In genomic region chr15:102146882-102147281, GRCm38 (mm10) we compare ENCODE assay signal across 8 mouse cellular contexts. TPM values are rescaled to one million over a fixed set of nuclear protein-coding genes. Genes with fewer than 3 reads are reported as not detected.
DNase-seq lines count a peak whose midpoint lies in the region; ATAC-seq and TF ChIP-seq lines count a peak whose summit lies in the region.

No protein-coding gene starts in this region.

- ATAC-seq in neural tube, embryonic 15.5 days (ENCODE audit: low FRiP score), result no peak

- no peak overlapping the region for H3K9ac ChIP-seq in neural tube, embryonic 15.5 days (replicated peaks)
- no peak overlapping the region for H3K9ac ChIP-seq in liver, adult 2 months (ENCODE audit: low read depth, low read length)

- TF ChIP-seq POLR2A in liver, adult 2 months (IDR thresholded peaks at IDR 0.05; ENCODE audit: extremely low read depth, insufficient read depth, low read length), result no peak

- H3K4me1 ChIP-seq in neural tube, embryonic 15.5 days, result peaks cover 9% of the 10 kb centered on the region; the same call in 1 of the 2 replicates
- H3K4me1 ChIP-seq in liver, adult 2 months (ENCODE audit: control insufficient read depth, insufficient read depth, low read length), result peaks cover 14% of the 10 kb centered on the region

- TF ChIP-seq CTCF in liver, adult 2 months (IDR thresholded peaks at IDR 0.05; ENCODE audit: low read depth, low read length), result peak; percentile 38; the same call in 1 of the 2 replicates

- H3K27me3 ChIP-seq in neural tube, embryonic 15.5 days (replicated peaks), result peaks cover 39% of the 10 kb centered on the region
- H3K27me3 ChIP-seq in liver, adult 2 months (ENCODE audit: control insufficient read depth, insufficient read depth, low read length), result 0 out of 2 replicates have a peak, but pooled peaks cover 6% of the 10 kb centered on the region

- 3% methylated on average over 1 of the region's 1 CpGs for WGBS in neural tube, embryonic 15.5 days
- WGBS in liver, adult 2 months, result 0% methylated on average over 1 of the region's 1 CpGs

- no peak overlapping the region for H3K27ac ChIP-seq in neural tube, embryonic 15.5 days (replicated peaks)
- no peak overlapping the region for H3K27ac ChIP-seq in liver, adult 2 months (replicated peaks; ENCODE audit: insufficient read depth, low read depth, low read length)

- intact Hi-C loops in heart, postnatal 10 days (cut with DNase I), result loop anchor here (1.0 to 5.0 kb wide), 2 partner anchors 30 to 40 kb away; no protein-coding TSS in a partner anchor

- no peak overlapping the region for H3K4me3 ChIP-seq in neural tube, embryonic 15.5 days (replicated peaks)
- no peak overlapping the region for H3K4me3 ChIP-seq in liver, adult 2 months (ENCODE audit: insufficient read depth, low read depth, low read length)

- H3K4me2 ChIP-seq in neural tube, embryonic 15.5 days, result no peak overlapping the region

- no peaks in the 10 kb centered on the region for H3K79me2 ChIP-seq in liver, adult 2 months (ENCODE audit: control insufficient read depth, insufficient read depth, low read length)

- DNase-seq in embryo, embryonic 10 days (ENCODE audit: low spot score), result peak; percentile 45
- DNase-seq in embryo, embryonic 9.5 days (ENCODE audit: extremely low spot score), result no peak
- peak; percentile 40 for DNase-seq in neural tube, embryonic 10.5 days (ENCODE audit: extremely low spot score, low spot score)
- DNase-seq in brain, adult 2 months (ENCODE audit: low read depth, low spot score), result peak; percentile 71
- DNase-seq in heart, postnatal 10 days, result peak; percentile 59 to 80
- DNase-seq in liver, adult 2 months (ENCODE audit: extremely low read depth, low read depth, low spot score), result no peak
- DNase-seq in right cerebral cortex, postnatal 14 days, result peak; percentile 39

- H3K9me3 ChIP-seq in neural tube, embryonic 15.5 days (replicated peaks), result no peaks in the 10 kb centered on the region

- no peaks in the 10 kb centered on the region for H3K36me3 ChIP-seq in neural tube, embryonic 15.5 days
- no peaks in the 10 kb centered on the region for H3K36me3 ChIP-seq in liver, adult 2 months (ENCODE audit: control insufficient read depth, insufficient read depth, low read length)

RNA-seq across cellular contexts. Expression of gene Igfbp6, which starts 2.7 kb away (rescaled TPM):
- 3.2 and 3.5 TPM in 2 replicates for polyA plus RNA-seq in neural tube, embryonic 15.5 days (2015; fragmentation: Nextera tagmentation; extraction: Ambion mirVana)
- total RNA-seq in heart, postnatal 10 days (2021), result 10 to 100 TPM; 24.8 to 30.5 TPM
- 1.0 and 1.8 TPM in 2 replicates for total RNA-seq in liver, adult 2 months (2014; rRNA removed)
- polyA plus RNA-seq in liver, adult 2 months (2012; rRNA removed), result 2.3 and 4.5 TPM in 2 replicates

RNA-seq across cellular contexts. Expression of gene Soat2, which starts 3.4 kb away (rescaled TPM):
- 0.06 and 0.68 TPM in 2 replicates for polyA plus RNA-seq in neural tube, embryonic 15.5 days (2015; fragmentation: Nextera tagmentation; extraction: Ambion mirVana)
- under 1 TPM in 1 of 2 experiments, not detected in 1; 0.20 TPM for total RNA-seq in heart, postnatal 10 days (2021)
- total RNA-seq in liver, adult 2 months (2014; rRNA removed), result 27.5 and 36.5 TPM in 2 replicates
- polyA plus RNA-seq in liver, adult 2 months (2012; rRNA removed), result 54.9 and 80.8 TPM in 2 replicates

RNA-seq across cellular contexts. Expression of gene Spryd3, which starts 10.8 kb away (rescaled TPM):
- 83.6 and 96.0 TPM in 2 replicates for polyA plus RNA-seq in neural tube, embryonic 15.5 days (2015; fragmentation: Nextera tagmentation; extraction: Ambion mirVana)
- 10 to 100 TPM; 19.1 to 22.2 TPM for total RNA-seq in heart, postnatal 10 days (2021)
- 9.2 and 12.1 TPM in 2 replicates for total RNA-seq in liver, adult 2 months (2014; rRNA removed)
- polyA plus RNA-seq in liver, adult 2 months (2012; rRNA removed), result 20.7 and 22.6 TPM in 2 replicates

RNA-seq across cellular contexts. Expression of gene Tns2, which starts 46.7 kb away (rescaled TPM):
- polyA plus RNA-seq in neural tube, embryonic 15.5 days (2015; fragmentation: Nextera tagmentation; extraction: Ambion mirVana), result 9.8 and 13.7 TPM in 2 replicates
- total RNA-seq in heart, postnatal 10 days (2021), result 100 to 1,000 TPM in 1 of 2 experiments, 10 to 100 TPM in 1; 95.1 to 108 TPM
- 21.8 and 36.5 TPM in 2 replicates for total RNA-seq in liver, adult 2 months (2014; rRNA removed)
- 30.9 and 35.9 TPM in 2 replicates for polyA plus RNA-seq in liver, adult 2 months (2012; rRNA removed)

RNA-seq across cellular contexts. Expression of gene Zfp740, which starts 56.2 kb away (rescaled TPM):
- polyA plus RNA-seq in neural tube, embryonic 15.5 days (2015; fragmentation: Nextera tagmentation; extraction: Ambion mirVana), result 45.1 and 48.7 TPM in 2 replicates
- total RNA-seq in heart, postnatal 10 days (2021), result 10 to 100 TPM; 48.2 to 48.3 TPM
- total RNA-seq in liver, adult 2 months (2014; rRNA removed), result 15.6 and 21.0 TPM in 2 replicates
- 8.1 and 9.4 TPM in 2 replicates for polyA plus RNA-seq in liver, adult 2 months (2012; rRNA removed)

Comparison
In these comparisons a context has a peak if more than half of its experiments do, and no peak if none do; other contexts are left out.
1. DNase-seq: peak in embryo, embryonic 10 days (single experiment), neural tube, embryonic 10.5 days (single experiment), brain, adult 2 months (single experiment), heart, postnatal 10 days (2 of 2) and right cerebral cortex, postnatal 14 days (single experiment); none in embryo, embryonic 9.5 days (single experiment) and liver, adult 2 months (single experiment).
2. RNA of gene Soat2, which starts 3.4 kb away (total RNA-seq): 27.5 to 36.5 TPM in liver, adult 2 months; 0.20 TPM in heart, postnatal 10 days; every median in the first group is over 10 times any median in the second.